Mouse (Mus musculus) left cerebral cortex, postnatal 4 days (tissue): ENCODE data around the gene Zfp988. TPM values are rescaled to one million over a fixed set of nuclear protein-coding genes. Genes with fewer than 3 reads are reported as not detected.
"Not testable (repeated sequence)": the region's sequence is repeated elsewhere in the genome, so short reads cannot be mapped to it uniquely, and the experiment has no call there.

Experiments used
- DNase-seq: peaks from one replicate; pipeline ENCODE4 v3.0.0-alpha.2; 2022
- intact Hi-C: fragments of 180-260 bp; cut with DNase I; formaldehyde crosslinking; loops from one replicate; pipeline ENCODE4 v1.15.1; 2025
- total RNA-seq, 2 experiments: library from RNA; stranded (reverse); gene quantifications; 2 replicates each; pipeline ENCODE4 v1.2.3; 2021

The Zfp988 gene
- total RNA-seq, result under 1 TPM in 1 of 2 experiments, not detected in 1; 0.14 TPM

DNA sequence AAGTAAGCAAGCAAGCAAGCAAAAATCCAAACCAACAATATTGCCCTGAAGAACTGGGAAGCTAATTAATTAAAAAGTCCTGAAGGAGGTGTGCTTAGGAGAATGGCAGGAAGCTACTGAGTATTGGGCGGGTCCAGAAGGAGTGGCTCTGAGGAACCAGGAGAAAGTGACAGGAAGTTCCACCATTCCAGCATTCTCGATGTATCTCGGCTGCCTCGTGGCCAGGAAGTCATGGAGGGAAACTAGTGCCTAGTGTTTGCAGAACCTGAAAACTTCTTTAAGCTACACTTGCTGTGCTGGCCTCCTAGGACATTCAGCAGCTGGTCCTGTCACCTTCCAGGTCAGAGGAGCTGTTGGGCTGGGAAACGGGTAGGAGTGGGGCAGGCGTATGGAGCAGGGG, at the start of gene Zfp988:
Gene Zfp988 (plus strand): TSS at position 239 of the 400 bp plus-strand sequence.
- DNase-seq, intact Hi-C loops: not testable (repeated sequence)

DNA sequence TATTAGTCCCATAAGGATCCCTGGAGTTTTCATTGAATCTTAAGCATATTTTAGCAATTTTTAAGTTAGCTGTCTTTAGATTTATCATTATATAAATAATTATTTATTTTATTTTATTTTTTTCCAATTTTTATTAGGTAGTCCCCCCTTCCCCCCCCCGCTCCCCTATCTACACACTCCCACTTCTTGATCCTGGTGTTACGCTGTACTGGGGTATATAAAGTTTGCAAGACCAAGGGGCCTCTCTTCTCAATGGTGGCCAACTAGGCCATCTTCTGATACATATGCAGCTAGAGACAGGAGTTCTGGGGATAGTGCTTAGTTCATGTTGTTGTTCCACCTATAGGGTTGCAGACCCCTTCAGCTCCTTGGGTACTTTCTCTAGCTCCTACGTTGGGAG, 42.8 kb upstream of the Zfp988 start:
- intact Hi-C loops, result not testable (repeated sequence)

DNA sequence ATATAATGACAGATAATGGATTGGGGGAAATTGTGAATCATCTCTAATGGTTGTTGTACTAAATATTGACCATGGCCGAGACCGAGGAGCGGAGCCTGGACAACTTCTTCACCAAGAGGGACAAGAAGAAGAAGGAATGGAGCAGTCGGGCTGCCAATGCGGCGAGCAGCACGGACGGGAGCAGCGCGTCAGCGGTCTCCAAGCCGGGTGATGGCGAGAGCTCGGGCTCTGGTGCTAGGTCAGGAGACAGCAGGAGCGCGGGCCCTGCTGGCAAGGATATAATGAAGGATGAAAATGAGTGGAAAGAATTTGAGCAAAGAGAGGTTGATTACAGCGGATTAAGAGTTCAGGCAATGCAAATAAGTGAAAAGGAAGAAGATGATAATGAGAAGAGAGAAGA, 38.2 kb upstream of the Zfp988 start:
- DNase-seq, intact Hi-C loops: not testable (repeated sequence)

More for the DNA sequence above, 42.8 kb upstream of the Zfp988 start:
- not testable (repeated sequence) for DNase-seq

DNA sequence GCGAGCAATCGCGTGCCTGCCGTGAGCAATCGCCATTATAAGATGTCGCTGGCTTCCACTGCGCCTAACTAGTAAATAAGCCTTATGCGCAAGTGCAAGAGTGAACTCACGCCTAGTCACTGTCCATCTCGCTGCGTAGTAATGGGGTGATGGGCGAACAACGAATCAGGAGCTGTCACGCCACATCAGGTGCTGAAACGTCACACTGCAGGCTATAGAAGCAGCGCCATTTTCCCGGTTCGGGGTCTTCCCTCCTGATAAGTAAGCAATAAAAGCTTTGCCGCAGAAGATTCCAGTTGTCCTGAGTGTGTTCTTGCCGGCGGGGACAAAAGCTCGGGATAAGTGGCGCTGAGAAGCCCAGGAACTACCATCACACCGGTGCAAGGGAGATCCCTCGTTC, 36.7 kb upstream of the Zfp988 start:
- intact Hi-C loops, DNase-seq: not testable (repeated sequence)

DNA sequence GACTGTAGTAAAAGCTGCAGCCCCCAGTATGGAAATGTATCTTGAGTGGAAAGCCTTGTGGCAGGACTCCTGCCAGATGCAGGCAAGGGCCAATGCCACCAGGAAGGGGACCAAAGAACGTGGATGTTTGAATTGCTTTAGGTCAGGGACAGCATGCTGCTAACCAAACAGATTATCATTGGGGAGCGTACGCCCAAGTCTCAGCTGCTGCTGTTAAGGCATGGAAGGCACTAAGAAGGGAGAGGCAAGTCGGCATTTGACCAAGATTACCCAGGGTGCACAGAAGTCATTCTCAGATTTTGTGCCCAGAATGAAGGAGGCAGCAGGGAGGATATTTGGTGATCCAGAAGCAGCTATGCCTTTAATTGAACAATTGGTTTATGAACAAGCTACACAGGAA, 35.4 kb upstream of the Zfp988 start:
- DNase-seq, intact Hi-C loops: not testable (repeated sequence)

DNA sequence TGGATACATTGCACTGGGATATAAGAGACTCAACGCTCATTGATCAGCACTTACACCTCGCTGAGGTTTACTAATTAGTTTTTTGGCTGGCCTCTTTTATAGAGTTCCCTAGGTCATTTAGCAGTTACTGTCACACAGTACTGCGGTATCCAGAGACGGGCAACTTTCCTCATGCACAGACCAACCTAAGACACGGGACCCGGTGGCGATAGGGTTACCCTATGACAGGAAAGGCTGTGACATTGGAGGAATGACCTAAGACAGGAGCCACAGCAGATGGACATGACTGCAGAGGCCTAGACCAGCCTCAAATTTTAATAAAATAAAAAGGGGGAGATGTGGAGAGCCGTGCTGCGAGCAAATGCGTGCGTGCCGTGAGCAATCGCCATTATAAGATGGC, 33.9 kb upstream of the Zfp988 start:
- DNase-seq, intact Hi-C loops: not testable (repeated sequence)

DNA sequence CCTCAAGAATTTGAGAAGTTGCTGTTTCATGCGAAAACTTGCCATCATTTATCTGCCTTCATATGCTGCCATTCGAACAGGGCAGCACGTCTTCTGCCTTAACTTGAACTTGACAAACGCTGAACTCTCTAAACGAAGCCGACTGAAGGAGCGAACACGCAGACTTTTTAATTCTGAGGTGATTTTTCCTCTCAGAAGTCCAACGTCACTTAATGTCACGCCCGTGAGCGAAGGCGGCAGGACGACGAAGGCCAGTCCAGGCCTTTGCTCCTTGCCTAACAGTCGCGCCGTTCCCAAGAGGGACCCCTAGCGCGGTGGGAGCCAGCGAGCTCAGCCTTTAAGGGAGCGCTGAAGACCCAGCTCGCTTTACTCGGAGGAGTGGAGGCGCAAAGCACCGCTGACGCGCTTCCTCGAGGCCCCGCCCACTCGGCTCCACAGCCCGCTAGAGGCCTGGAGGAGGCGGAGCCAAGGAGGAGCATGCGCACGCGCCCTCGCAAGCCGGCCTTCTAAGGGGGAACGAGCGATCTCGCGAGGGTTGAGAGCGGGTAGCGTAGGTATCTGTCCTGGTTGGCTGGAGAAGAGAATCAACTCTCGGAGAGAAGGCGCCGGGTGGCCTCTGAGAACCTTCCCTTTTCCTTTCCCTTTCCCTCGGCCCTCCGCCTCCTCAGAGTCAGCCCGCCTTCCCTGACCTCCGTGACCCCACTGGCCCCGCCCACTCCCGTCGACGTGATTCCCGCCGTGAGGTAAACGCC, 30.3 kb upstream of the Zfp988 start:
- DNase-seq, result peak; percentile 3
- intact Hi-C loops, result not testable (repeated sequence)

DNA sequence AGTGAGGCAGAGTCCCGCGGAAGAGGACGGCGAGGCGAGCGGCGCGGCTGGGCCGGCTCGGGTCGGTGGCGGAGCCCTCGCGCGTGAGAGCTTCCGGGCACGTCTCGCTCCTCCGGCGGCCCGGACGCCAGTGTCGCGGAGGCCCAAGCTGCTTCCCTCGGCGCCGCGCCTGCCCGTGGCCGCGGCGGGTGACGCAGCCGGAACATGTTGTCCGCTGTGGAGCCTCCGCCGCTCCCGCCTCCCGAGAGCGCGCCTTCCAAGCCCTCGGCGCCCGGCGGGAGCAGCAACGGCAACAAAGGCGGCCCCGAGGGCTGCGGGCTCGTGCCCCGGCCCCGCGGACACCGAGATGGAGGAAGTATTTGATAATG, 29.7 kb upstream of the Zfp988 start:
- DNase-seq, intact Hi-C loops: not testable (repeated sequence)

DNA sequence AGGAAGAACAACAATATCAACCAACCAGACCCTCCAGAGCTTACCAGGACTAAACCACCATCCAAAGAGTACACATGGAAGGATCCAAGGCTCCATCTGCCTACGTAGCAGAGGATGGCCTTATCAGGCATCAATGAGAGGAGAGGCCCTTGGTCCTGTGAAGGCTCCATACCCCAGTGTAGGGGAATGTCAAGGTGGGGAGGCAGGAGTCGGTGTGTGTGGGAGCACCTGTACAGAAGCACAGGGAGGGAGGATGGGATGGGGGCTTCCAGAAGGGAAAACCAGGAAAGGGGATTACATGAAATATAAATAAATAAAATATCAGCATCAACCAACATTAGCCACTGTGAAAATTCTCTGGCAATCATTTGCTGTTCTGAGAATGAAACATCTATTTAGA, 25.1 kb upstream of the Zfp988 start:
- intact Hi-C loops, DNase-seq: not testable (repeated sequence)

DNA sequence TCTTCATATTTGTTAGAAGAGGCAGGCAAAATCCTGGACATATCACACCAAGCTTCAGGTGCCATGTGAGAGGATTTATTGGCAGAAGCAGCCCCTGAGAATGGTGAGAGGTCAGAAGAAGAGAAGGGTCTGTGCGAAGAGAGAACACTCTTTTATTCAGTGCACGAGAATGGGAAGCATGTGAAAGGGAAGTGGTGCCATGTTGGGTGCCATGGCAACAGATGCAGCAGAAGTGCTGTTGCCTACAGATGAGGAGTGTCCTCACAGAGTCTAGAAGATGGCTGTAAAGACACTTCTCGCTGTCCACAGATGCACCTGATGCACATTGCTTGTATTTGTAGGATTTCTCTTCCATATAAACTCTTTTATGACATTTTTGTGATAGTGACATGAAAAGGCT, 6.9 kb upstream of the Zfp988 start:
- DNase-seq, intact Hi-C loops: not testable (repeated sequence)

DNA sequence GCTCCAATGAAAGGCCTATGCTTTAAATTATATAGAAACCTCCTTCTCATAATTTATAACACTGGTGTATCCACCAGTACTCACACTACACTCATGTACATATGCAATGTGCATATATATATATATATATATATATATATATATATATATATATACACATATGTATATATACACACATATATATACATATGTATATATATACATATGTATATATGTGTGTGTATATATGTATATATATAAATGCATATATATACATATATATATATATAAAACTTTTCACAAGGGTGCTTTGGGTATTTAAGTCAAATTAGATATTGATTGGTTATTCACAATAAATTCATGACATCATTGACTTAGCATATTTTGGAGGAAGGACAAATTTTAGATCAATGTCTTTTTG, 3.1 kb upstream of the Zfp988 start:
- DNase-seq, intact Hi-C loops: not testable (repeated sequence)

DNA sequence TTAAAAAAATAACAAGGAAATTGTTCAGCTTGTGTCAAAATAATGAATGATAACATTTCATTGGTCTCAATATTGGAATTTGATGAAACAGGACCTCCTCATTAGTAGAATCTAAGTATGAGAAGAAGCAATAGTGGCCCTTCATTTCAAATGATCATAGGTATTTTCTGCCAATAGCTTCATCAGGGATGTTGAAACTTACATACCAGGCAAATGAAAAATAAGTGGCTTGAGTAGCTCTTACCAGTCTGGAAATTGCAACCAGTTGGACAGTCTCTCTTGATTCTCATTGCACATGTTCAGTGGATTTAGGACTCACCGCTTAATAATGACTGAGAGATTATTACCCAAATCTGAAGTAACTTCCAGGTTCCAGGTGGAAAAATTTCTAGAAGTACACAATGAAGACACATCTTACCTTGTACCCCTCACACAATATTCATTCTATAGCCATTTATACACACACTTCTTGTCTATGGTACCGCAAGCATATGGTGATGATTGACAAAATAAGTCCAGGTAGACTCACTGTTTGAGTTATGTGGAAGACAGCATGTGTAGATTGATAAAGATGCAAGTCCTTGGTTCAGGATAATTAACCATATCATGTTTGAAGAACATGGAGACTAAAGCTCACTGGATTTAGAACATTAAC, 29.7 kb downstream of the Zfp988 start:
- intact Hi-C loops, DNase-seq: not testable (repeated sequence)

DNA sequence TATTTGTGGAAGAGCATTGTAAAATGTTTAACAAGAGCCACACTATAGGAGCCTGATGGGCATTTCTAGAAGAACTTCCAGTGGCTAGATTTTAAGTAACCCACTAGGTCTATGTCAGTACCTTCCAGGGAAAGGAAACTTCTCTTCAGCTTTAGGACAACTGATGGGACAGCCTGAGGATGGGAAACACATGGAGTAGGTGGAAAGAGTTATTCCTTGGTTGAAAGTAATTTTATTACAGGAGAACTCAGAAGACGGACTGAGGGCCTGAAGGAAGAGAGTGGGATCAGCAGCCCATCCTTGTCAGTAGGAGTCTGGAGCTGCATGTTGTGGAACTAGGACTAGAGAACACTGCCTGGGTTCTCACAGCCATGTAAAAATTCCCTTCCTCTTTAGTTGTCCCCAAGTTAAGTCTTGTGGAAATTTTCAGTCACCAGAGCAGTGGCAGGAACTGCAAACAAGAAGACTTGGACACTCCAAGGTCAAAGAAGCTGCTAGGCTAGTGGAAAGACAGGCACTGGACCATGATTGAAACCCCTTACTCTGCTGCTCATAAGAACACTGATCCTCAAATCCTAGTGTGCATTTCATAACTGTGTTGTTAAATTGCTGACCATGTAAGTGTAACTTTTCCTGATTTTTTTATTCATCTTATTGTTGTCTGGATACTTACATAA, 30.4 kb downstream of the Zfp988 start:
- DNase-seq, intact Hi-C loops: not testable (repeated sequence)

DNA sequence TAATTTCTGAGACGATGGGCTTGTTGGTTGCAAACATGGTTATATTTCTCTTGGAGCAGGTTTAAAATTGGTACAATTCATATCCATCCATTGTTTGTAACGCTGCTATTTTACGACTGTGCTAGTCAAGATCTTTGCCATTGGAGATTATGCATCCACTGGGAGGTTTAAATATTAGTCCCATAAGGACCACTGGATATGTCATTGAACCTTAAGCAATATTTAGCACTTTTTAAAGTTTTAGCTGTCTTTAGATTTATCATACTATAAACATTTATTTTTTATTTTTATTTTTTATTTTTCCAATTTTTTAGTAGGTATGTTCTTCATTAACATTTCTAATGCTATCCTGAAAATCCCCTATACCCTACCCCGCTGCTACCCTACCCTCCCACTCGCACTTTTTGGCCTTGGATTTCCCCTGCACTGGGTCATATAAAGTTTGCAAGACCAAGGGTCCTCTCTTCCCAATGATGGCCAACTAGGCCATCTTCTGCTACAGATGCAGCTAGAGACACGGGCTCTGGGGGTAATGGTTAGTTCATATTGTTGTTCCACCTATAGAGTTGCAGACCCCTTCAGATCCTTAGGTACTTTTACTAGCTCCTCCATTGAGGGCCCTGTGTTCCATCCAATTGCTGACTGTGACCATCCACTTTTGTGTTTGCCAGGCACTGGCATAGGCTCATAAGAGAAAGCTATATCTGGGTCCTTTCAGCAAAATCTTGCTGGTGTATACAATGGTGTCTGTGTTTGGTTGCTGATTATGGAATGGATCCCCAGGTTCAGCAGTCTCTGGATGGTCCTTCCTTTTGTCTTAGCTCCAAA, 31.1 kb downstream of the Zfp988 start:
- DNase-seq, intact Hi-C loops: not testable (repeated sequence)

DNA sequence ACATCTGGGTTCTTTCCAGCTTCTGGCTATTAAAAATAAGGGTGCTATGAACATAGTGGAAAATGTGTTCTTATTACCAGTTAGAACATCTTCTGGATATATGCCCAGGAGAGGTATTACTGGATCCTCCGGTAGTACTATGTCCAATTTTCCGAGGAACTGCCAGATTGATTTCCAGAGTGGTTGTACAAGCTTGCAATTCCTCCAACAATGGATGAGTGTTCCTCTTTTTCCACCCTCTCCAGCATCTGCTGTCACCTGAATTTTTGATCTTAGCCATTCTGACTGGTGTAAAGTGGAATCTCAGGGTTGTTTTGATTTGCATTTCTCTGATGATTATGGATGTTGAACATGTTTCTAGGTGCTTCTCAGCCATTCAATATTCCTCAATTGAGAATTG, 32.0 kb downstream of the Zfp988 start:
- intact Hi-C loops, DNase-seq: not testable (repeated sequence)

DNA sequence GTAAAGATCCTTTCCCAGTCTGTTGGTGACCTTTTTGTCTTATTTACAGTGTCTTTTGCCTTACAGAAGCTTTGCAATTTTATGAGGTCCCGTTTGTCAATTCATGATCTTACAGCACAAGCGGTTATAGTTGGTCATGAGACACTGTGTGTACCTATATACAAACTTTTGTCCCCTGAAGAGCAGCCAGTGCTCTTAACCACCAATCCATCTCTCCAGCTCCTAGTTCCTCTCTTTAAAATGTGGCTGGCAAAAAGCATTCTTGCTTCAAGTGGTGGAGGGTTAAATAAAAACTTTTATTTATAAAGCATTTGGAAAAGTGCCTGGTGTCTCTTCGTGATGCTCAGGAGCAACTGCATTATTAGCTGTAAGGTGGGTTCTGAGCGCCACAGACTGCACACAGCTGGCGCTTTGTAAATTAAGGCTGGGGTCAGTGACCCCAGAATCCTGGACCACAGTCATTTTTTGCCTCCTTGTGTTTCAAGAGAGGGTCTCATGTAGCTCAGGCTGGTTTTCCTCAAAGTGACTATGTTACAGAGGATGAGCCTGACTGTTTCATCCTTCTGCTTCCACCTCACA, 32.6 kb downstream of the Zfp988 start:
- intact Hi-C loops, result no loop called here
- no peak for DNase-seq

DNA sequence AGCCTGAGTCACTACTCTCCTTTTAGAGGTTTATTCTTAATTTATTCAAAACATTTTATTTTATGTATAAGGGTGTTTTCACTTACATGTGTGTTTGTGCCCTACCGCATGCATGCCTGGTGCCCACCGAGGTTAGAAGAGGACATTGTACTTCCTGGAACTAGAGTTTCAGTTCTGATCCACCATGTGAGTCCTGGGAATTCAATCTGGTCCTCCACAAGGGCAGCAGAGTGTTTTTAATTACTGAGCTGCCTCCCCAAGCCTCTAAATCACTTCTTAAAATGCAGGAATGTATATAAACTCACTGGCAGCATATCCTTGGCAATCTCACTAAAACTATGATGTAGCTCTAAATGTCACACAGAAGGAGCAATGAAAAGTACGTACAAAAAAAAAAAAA, 33.2 kb downstream of the Zfp988 start:
- DNase-seq, intact Hi-C loops: not testable (repeated sequence)

DNA sequence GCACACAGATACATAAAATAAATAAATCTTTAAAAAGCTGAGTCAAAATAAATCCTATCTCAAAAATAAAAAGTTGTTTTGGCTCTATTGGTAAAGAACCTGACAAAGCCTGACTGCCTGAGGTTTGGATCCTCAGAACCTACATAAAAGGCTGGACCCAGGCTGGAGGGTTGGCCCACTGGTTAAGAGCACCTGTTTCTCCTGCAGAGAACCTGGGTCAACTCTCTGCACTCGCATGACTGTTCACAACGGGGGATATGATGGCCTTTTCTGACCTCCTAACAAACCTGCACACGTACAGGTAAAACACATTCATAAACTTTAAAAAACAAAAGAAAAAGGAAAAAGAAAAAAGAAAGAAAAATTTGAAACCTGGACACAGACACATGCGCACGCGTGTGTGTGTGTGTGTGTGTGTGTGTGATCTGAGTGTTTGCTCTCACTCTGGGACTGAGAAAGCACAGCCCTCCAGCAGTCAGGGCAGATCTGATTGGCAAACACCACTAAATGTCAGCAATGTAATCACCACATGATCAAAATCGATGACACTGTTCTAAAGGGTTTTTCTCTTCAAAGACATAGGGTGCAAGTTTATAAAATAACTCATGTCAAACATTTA, 34.2 kb downstream of the Zfp988 start:
- intact Hi-C loops, DNase-seq: not testable (repeated sequence)

DNA sequence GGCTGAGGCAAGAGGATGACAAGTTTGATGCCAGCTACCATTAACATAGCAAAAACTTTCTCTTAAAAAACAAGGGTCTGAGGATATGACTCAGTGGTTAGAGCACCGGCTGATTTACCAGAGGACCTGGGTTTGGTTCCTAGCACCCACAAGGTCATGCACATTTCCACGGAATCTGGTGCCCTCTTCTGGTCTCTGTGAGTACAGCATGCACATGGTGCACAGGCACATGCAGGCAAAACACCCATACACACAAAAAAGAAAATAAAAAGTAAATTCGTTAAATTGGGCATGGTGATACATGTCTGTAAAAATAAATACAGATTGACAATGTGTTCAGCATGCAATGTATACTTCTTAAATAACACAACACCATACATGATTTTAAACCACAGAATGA, 34.8 kb downstream of the Zfp988 start:
- intact Hi-C loops, result not testable (repeated sequence)

DNA sequence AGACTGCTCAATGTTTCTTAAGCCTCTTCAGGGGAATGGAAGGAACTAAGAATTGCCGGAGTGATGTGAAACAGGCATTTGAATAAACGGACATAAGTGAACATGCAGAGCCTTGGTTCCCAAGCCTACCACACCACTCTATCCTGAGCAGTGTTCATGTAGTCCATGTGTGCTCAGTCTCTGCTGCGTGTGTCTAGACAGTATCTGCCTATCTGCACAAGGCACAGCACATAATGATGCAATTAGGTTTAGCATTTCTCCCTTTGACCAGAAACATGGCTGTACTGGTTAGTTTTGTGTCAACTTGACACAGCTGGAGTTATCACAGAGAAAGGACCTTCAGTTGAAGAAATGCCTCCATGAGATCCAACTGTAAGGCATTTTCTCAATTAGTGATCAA, 35.4 kb downstream of the Zfp988 start:
- DNase-seq, intact Hi-C loops: not testable (repeated sequence)

More for the DNA sequence above, 34.8 kb downstream of the Zfp988 start:
- not testable (repeated sequence) for DNase-seq
